ENCODE assay signal across 7 mouse cellular contexts in the genomic region with DNA sequence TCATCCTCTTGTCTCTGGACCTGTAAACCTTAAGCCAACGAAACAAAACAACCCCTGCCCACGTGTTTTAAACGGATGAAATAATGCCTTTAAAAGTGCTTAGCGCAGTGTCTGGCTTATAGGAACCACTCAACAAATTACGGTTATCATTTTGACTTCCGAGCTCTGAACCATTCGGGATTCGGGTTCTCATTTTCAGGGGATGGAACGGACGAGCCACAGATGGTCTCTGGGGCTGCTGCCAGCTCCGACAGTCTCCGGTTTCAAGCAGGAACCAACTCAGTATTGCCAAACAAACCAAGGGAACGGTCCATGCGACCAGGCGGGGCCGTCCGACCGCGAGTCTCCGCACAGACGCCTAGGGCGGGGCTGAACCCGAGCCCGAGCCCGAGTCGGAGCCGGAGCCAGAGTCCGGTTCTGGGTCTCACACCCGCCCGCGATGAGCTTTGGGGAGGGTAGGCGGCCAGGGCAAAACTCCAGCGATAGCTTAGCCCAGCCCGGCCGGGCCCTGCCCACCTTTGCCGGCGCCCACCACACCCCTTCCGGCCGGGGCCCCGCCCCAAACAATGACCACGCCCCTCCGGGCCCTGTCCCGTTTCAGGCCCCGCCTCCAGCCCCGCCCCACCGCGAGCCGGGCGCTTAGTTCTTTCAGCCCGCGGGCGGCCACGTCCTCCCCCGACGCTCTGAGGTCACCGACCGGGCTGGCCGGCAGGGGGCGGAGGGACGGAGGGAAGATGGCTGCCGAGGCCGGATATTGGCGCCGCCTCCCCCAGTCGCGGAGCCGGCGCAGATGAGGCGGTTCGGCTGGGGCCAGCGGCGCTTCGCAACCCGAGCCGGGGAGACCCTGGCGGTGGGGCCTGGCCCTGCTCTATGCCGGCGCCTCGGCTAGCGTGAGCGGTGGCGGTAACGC. TPM values are rescaled to one million over a fixed set of nuclear protein-coding genes. Genes with fewer than 3 reads are reported as not detected.
A peak's percentile ranks its signal among the peaks of the same experiment; 100 is the strongest.
DNase-seq lines count a peak whose midpoint lies in the region; ATAC-seq and TF ChIP-seq lines count a peak whose summit lies in the region.

A gene (plus strand): TSS at position 657 of the 910 bp plus-strand sequence.

- peaks cover 9% of the 10 kb centered on the region; the same call in 1 of the 2 replicates for H3K4me1 ChIP-seq in intestine, postnatal 0 days (replicated peaks; ENCODE audit: control insufficient read depth, insufficient read depth, low read length)
- H3K4me1 ChIP-seq in midbrain, embryonic 12.5 days, result peaks cover 26% of the 10 kb centered on the region
- H3K4me1 ChIP-seq in small intestine, adult 2 months (ENCODE audit: control insufficient read depth, insufficient read depth, insufficient read length, low read length), result peaks cover 6% of the 10 kb centered on the region; the same call in 1 of the 2 replicates

- H3K9me3 ChIP-seq in intestine, postnatal 0 days (ENCODE audit: control insufficient read depth), result no peaks in the 10 kb centered on the region
- H3K9me3 ChIP-seq in midbrain, embryonic 12.5 days, result no peaks in the 10 kb centered on the region

- no peaks in the 10 kb centered on the region for H3K27me3 ChIP-seq in intestine, postnatal 0 days (replicated peaks; ENCODE audit: control insufficient read depth, insufficient read depth, low read length)
- H3K27me3 ChIP-seq in midbrain, embryonic 12.5 days, result no peaks in the 10 kb centered on the region
- no peaks in the 10 kb centered on the region for H3K27me3 ChIP-seq in small intestine, adult 2 months (ENCODE audit: control insufficient read depth, insufficient read depth, low read length)

- intact Hi-C loops in left cerebral cortex, postnatal 4 days (cut with DNase I), result no loop called here

- peak; percentile 93 for TF ChIP-seq POLR2A in small intestine, adult 2 months (IDR thresholded peaks at IDR 0.05; ENCODE audit: low read depth, low read length)

- no peaks in the 10 kb centered on the region for H3K36me3 ChIP-seq in intestine, postnatal 0 days (ENCODE audit: control insufficient read depth, insufficient read depth)
- no peaks in the 10 kb centered on the region for H3K36me3 ChIP-seq in midbrain, embryonic 12.5 days
- no peaks in the 10 kb centered on the region for H3K36me3 ChIP-seq in small intestine, adult 2 months (ENCODE audit: control insufficient read depth, insufficient read depth, low read length)

- peak; percentile 95 for ATAC-seq in intestine, postnatal 0 days
- peak; percentile 93 for ATAC-seq in midbrain, embryonic 12.5 days (ENCODE audit: low FRiP score, low read depth)

- TF ChIP-seq CTCF in intestine, postnatal 0 days (IDR thresholded peaks at IDR 0.05; ENCODE audit: low read depth), result peak; percentile 88
- TF ChIP-seq CTCF in small intestine, adult 2 months (IDR thresholded peaks at IDR 0.05; ENCODE audit: extremely low read depth, insufficient read length, insufficient replicate concordance, low read depth, low read length), result peak; percentile 45; the same call in 1 of the 2 replicates

- WGBS in intestine, postnatal 0 days, result under 1% methylated on average over 79 of the region's 83 CpGs
- under 1% methylated on average over 77 of the region's 83 CpGs for WGBS in midbrain, embryonic 12.5 days
- under 1% methylated on average over 83 of the region's 83 CpGs for WGBS in small intestine, adult 2 months

- H3K9ac ChIP-seq in intestine, postnatal 0 days (ENCODE audit: low read depth, low read length), result peak within 1 kb of the TSS; percentile 88
- H3K9ac ChIP-seq in midbrain, embryonic 12.5 days (replicated peaks), result peak within 1 kb of the TSS; percentile 98

- H3K4me3 ChIP-seq in intestine, postnatal 0 days (ENCODE audit: low read depth, low read length), result peak within 1 kb of the TSS; percentile 98
- peak within 1 kb of the TSS; percentile 99 for H3K4me3 ChIP-seq in midbrain, embryonic 12.5 days
- peak within 1 kb of the TSS; percentile 94 for H3K4me3 ChIP-seq in small intestine, adult 2 months (ENCODE audit: low read depth, low read length)

- DNase-seq in adrenal gland, adult 2 months, result peak; percentile 100
- peak; percentile 98 for DNase-seq in embryo, embryonic 11.5 days (ENCODE audit: low read depth, low spot score)
- peak; percentile 100 for DNase-seq in gastrocnemius, postnatal 4 days (ENCODE audit: low spot score in 2 of 2)
- DNase-seq in left cerebral cortex, postnatal 4 days, result peak; percentile 99

- peak within 1 kb of the TSS; percentile 98 for H3K27ac ChIP-seq in intestine, postnatal 0 days (ENCODE audit: low read depth, low read length)
- H3K27ac ChIP-seq in midbrain, embryonic 12.5 days (replicated peaks), result peak within 1 kb of the TSS; percentile 98
- peak within 1 kb of the TSS; percentile 92 for H3K27ac ChIP-seq in small intestine, adult 2 months (ENCODE audit: insufficient read depth, low read depth, low read length)

- H3K4me2 ChIP-seq in intestine, postnatal 0 days (replicated peaks; ENCODE audit: low read depth), result peak within 1 kb of the TSS; percentile 94
- H3K4me2 ChIP-seq in midbrain, embryonic 12.5 days (replicated peaks), result peak within 1 kb of the TSS; percentile 64

RNA-seq across cellular contexts. Expression of the gene that starts here (rescaled TPM):
- 10 to 100 TPM; 52.5 to 83.4 TPM for total RNA-seq in adrenal gland, adult 2 months (2021)
- polyA plus RNA-seq in adrenal gland, adult 2 months (2012; rRNA removed), result 13.8 and 15.9 TPM in 2 replicates
- 10 to 100 TPM; 82.8 to 90.0 TPM for total RNA-seq in gastrocnemius, postnatal 4 days (2021)
- 9.6 and 10.1 TPM in 2 replicates for polyA plus RNA-seq in intestine, postnatal 0 days (2015; fragmentation: Nextera tagmentation; extraction: Ambion mirVana)
- total RNA-seq in left cerebral cortex, postnatal 4 days (2021), result 10 to 100 TPM; 57.1 to 66.7 TPM
- polyA plus RNA-seq in midbrain, embryonic 12.5 days (2016; fragmentation: Nextera tagmentation; extraction: Ambion mirVana), result 27.0 and 30.4 TPM in 2 replicates
- 9.1 and 16.9 TPM in 2 replicates for polyA plus RNA-seq in small intestine, adult 2 months (2012; rRNA removed)

Comparison
In these comparisons a context has a peak if more than half of its experiments do, and no peak if none do; other contexts are left out.
1. Peak in every context shown above with its lines: DNase-seq, ATAC-seq, H3K4me3 ChIP-seq and H3K27ac ChIP-seq.